Mouse (Mus musculus): ENCODE data around the gene Wnt9a. TPM values are rescaled to one million over a fixed set of nuclear protein-coding genes. Genes with fewer than 3 reads are reported as not detected.

The Wnt9a gene
- 0.32 and 0.50 TPM in 2 replicates for polyA plus RNA-seq (2016; fragmentation: Nextera tagmentation; extraction: Ambion mirVana)

GRCm38 (mm10) chr11:59306461-59307421, at the start of gene Wnt9a:
TSS of gene Wnt9a (plus strand) at chr11:59306928.
- no peaks in the 10 kb centered on the region for H3K36me3 ChIP-seq
- H3K9ac ChIP-seq, result no peak within 1 kb of the TSS
- H3K4me2 ChIP-seq, result peak within 1 kb of the TSS; percentile 67
- ATAC-seq, result peak; percentile 48
- WGBS (ENCODE audit: insufficient replicate concordance), result under 1% methylated on average over 124 of the region's 128 CpGs
- H3K27ac ChIP-seq, result no peak within 1 kb of the TSS
- H3K9me3 ChIP-seq (replicated peaks), result no peaks in the 10 kb centered on the region
- H3K4me3 ChIP-seq, result peak within 1 kb of the TSS; percentile 50
- H3K27me3 ChIP-seq (replicated peaks), result peaks cover 98% of the 10 kb centered on the region
- peaks cover 9% of the 10 kb centered on the region for H3K4me1 ChIP-seq

DNA sequence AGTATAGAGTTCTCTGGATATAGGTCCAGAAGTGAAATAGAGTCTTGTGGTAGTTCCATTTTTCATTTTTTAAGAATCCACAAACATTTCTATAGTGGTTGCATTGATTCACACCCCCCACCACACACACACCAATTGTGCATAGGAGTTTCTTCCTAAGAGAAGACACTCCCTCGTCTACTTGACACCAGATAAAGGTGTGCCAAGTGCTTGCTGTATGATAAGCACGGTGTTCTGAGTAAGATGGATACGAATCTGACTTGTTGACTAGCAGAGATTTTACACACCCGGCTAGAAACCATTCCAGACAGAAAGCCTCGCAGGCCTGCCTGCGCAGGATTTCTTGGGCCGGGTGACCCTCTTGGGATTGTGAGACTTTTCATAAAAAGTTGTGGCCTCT, 47.1 kb upstream of the Wnt9a start:
- Histone ChIP-seq H3K4me1 (peaks cover 54% of the 10 kb centered on the region), H3K27ac (peak overlapping the region; percentile 92; the same call in 1 of the 2 replicates), H3K4me2 (peak overlapping the region; percentile 69), H3K9ac (no peak overlapping the region), H3K4me3 (no peak overlapping the region), H3K36me3 (no peaks in the 10 kb centered on the region), H3K9me3 (replicated peaks) (no peaks in the 10 kb centered on the region), H3K27me3 (replicated peaks) (peaks cover 82% of the 10 kb centered on the region)
- ATAC-seq, result 0 out of 2 replicates have a peak, but pooled peaks have one; percentile 22
- 43% methylated on average over 7 of the region's 7 CpGs for WGBS (ENCODE audit: insufficient replicate concordance)

GRCm38 (mm10) chr11:59260706-59261493, 45.8 kb upstream of the Wnt9a start:
- Histone ChIP-seq H3K27ac (peak overlapping the region; percentile 92), H3K36me3 (no peaks in the 10 kb centered on the region), H3K27me3 (replicated peaks) (peaks cover 84% of the 10 kb centered on the region), H3K4me2 (peak overlapping the region; percentile 69), H3K4me3 (peak overlapping the region; percentile 33), H3K9me3 (replicated peaks) (no peaks in the 10 kb centered on the region), H3K4me1 (peaks cover 57% of the 10 kb centered on the region), H3K9ac (peak overlapping the region; percentile 60)
- WGBS (ENCODE audit: insufficient replicate concordance), result 37% methylated on average over 10 of the region's 10 CpGs
- ATAC-seq, result peak; percentile 99

GRCm38 (mm10) chr11:59262308-59262707, 44.4 kb upstream of the Wnt9a start:
- Histone ChIP-seq H3K27me3 (replicated peaks) (peaks cover 84% of the 10 kb centered on the region), H3K9me3 (replicated peaks) (no peaks in the 10 kb centered on the region), H3K27ac (peak overlapping the region; percentile 92; the same call in 1 of the 2 replicates), H3K4me2 (no peak overlapping the region), H3K9ac (no peak overlapping the region), H3K4me1 (peaks cover 57% of the 10 kb centered on the region), H3K4me3 (no peak overlapping the region), H3K36me3 (no peaks in the 10 kb centered on the region)
- ATAC-seq, result no peak

DNA sequence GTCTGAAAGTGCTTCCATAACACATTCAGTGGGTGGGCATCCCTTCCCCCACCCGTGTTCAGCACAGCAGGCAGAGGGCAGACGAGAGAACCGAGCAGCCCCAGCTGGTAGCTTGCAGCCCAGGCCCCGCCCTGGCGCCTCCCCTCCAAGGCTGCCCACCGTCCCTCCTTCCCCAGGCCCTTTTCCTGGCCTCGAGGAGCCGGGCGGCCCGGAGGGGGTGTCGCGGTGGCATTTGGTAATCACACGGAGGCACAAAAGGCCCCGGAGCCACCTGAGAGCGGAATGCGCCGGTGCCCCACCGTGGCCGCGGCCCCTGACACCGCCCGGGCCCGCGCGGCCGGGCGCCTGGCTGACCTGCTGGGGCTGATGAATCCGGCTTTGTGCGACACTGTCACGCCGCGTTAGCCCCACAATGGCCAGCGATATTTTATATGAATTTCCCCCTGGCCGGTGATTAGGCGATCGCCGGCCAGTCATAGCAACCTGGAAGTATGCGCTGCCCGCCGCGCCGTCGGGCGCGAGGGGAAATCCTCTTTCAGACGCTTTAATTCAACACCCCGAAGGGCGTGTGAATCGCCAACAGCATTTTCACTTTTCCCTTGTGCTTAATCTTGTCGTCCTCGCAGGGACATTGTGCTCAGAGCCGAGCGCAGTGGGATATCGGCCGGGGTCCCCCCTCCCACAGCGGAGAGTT, 42.7 kb upstream of the Wnt9a start:
- H3K27me3 ChIP-seq (replicated peaks), result peaks cover 84% of the 10 kb centered on the region
- peaks cover 8% of the 10 kb centered on the region for H3K9me3 ChIP-seq (replicated peaks)
- no peaks in the 10 kb centered on the region for H3K36me3 ChIP-seq
- H3K4me2 ChIP-seq, result peak overlapping the region; percentile 89
- peak overlapping the region; percentile 59 for H3K4me3 ChIP-seq
- no peak overlapping the region for H3K27ac ChIP-seq
- ATAC-seq, result no peak
- 1% methylated on average over 56 of the region's 56 CpGs for WGBS (ENCODE audit: insufficient replicate concordance)
- H3K9ac ChIP-seq, result peak overlapping the region; percentile 57
- H3K4me1 ChIP-seq, result peaks cover 56% of the 10 kb centered on the region

DNA sequence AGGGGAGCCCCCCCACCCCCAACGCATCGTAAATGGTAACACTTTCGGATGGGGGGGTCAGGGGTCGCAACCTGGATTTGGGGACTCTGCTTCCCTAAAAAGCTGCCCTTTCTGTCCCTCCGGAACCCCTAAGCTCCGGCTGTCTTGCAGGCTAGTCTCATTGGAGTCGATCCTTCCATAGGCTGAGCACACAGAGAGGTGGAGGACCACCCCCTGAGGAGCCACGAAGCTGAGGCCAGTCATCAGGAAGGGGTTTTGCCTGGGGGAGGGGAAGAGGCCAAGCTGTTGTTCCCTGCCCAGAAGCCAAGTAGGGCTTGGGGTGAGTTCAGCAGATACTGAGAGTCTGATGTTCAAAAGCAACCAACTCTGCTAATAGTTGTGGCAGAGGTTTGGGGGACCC, 42.1 kb upstream of the Wnt9a start:
- ATAC-seq, result no peak
- WGBS (ENCODE audit: insufficient replicate concordance), result 10% methylated on average over 8 of the region's 8 CpGs
- Histone ChIP-seq H3K4me2 (peak overlapping the region; percentile 89), H3K27me3 (replicated peaks) (peaks cover 87% of the 10 kb centered on the region), H3K27ac (no peak overlapping the region), H3K4me1 (peaks cover 51% of the 10 kb centered on the region), H3K36me3 (no peaks in the 10 kb centered on the region), H3K9ac (peak overlapping the region; percentile 57; the same call in 1 of the 2 replicates), H3K4me3 (peak overlapping the region; percentile 59), H3K9me3 (replicated peaks) (peaks cover 8% of the 10 kb centered on the region)

- H3K36me3 ChIP-seq, result no peaks in the 10 kb centered on the region
- ATAC-seq, result no peak
- peaks cover 44% of the 10 kb centered on the region for H3K4me1 ChIP-seq
- peaks cover 8% of the 10 kb centered on the region for H3K9me3 ChIP-seq (replicated peaks)
- 64% methylated on average over 8 of the region's 8 CpGs for WGBS (ENCODE audit: insufficient replicate concordance)
- no peak overlapping the region for H3K4me3 ChIP-seq
- no peak overlapping the region for H3K27ac ChIP-seq
- peaks cover 88% of the 10 kb centered on the region for H3K27me3 ChIP-seq (replicated peaks)
- H3K4me2 ChIP-seq, result no peak overlapping the region
- H3K9ac ChIP-seq, result no peak overlapping the region
Measured at GRCm38 (mm10) chr11:59265154-59265813, 41.4 kb upstream of the Wnt9a start.

DNA sequence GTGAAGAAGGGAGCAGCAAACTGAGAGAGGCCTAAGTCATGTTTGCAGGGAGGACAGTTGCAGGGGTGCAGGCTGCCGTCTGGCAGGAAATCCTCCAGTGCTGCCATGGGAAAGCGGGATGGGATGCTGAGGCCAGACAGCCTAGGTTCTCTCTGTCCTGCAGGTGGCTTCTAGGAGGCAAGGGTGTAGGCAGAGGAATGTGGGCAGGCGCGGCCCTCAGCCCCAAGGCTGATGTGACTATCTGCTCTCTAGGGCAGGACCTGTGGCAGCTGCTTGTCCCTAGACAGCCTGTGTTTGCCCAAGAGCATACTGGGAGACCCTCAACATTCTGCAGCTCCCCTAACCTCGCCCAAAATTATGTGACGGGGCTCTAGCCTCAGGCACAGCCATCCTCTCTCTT, 40.0 kb upstream of the Wnt9a start:
- H3K4me2 ChIP-seq, result no peak overlapping the region
- H3K27me3 ChIP-seq (replicated peaks), result peaks cover 98% of the 10 kb centered on the region
- H3K4me3 ChIP-seq, result no peak overlapping the region
- no peak for ATAC-seq
- H3K36me3 ChIP-seq, result no peaks in the 10 kb centered on the region
- WGBS (ENCODE audit: insufficient replicate concordance), result 19% methylated on average over 6 of the region's 6 CpGs
- H3K9me3 ChIP-seq (replicated peaks), result peaks cover 8% of the 10 kb centered on the region
- peaks cover 29% of the 10 kb centered on the region for H3K4me1 ChIP-seq
- no peak overlapping the region for H3K27ac ChIP-seq
- no peak overlapping the region for H3K9ac ChIP-seq

DNA sequence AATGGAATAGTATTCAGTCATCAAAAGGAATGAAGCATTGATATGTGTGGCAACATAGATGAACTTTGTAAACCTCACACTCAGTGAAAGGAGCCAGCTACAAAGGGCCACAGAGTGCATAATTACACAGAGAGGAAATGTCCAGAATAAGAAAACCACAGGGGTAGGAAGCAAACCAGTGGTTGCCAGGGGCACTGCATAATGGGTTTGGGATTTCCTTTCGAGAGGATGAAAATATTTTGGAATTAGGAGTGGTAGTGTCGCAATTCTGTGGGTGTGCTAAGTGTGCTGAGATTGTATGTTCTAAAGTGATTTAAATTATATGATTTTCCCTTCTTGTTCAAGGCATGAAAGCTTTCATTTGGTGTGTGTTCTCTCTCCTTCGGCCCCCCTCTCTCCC, 32.5 kb upstream of the Wnt9a start:
- Histone ChIP-seq H3K9ac (no peak overlapping the region), H3K27ac (no peak overlapping the region), H3K4me2 (no peak overlapping the region), H3K36me3 (no peaks in the 10 kb centered on the region), H3K4me3 (no peak overlapping the region), H3K27me3 (replicated peaks) (peaks cover 95% of the 10 kb centered on the region), H3K4me1 (no peaks in the 10 kb centered on the region), H3K9me3 (replicated peaks) (no peaks in the 10 kb centered on the region)
- 61% methylated on average over 3 of the region's 3 CpGs for WGBS (ENCODE audit: insufficient replicate concordance)
- ATAC-seq, result no peak

GRCm38 (mm10) chr11:59276877-59277276, 29.9 kb upstream of the Wnt9a start:
- no peaks in the 10 kb centered on the region for H3K4me1 ChIP-seq
- H3K27me3 ChIP-seq (replicated peaks), result peaks cover 98% of the 10 kb centered on the region
- no peaks in the 10 kb centered on the region for H3K36me3 ChIP-seq
- H3K4me3 ChIP-seq, result no peak overlapping the region
- ATAC-seq, result no peak
- H3K9ac ChIP-seq, result no peak overlapping the region
- 5% methylated on average over 2 of the region's 2 CpGs for WGBS (ENCODE audit: insufficient replicate concordance)
- H3K9me3 ChIP-seq (replicated peaks), result no peaks in the 10 kb centered on the region
- no peak overlapping the region for H3K27ac ChIP-seq
- H3K4me2 ChIP-seq, result no peak overlapping the region

GRCm38 (mm10) chr11:59278047-59278446, 28.7 kb upstream of the Wnt9a start:
- Histone ChIP-seq H3K9me3 (replicated peaks) (no peaks in the 10 kb centered on the region), H3K27me3 (replicated peaks) (peaks cover 98% of the 10 kb centered on the region), H3K9ac (no peak overlapping the region), H3K4me1 (no peaks in the 10 kb centered on the region), H3K4me3 (no peak overlapping the region), H3K27ac (no peak overlapping the region), H3K36me3 (no peaks in the 10 kb centered on the region), H3K4me2 (no peak overlapping the region)
- no peak for ATAC-seq
- 47% methylated on average over 4 of the region's 4 CpGs for WGBS (ENCODE audit: insufficient replicate concordance)

All from liver, embryonic 12.5 days (tissue).